Comparison of ENCODE assay signal across 8 mouse cellular contexts in the genomic region with DNA sequence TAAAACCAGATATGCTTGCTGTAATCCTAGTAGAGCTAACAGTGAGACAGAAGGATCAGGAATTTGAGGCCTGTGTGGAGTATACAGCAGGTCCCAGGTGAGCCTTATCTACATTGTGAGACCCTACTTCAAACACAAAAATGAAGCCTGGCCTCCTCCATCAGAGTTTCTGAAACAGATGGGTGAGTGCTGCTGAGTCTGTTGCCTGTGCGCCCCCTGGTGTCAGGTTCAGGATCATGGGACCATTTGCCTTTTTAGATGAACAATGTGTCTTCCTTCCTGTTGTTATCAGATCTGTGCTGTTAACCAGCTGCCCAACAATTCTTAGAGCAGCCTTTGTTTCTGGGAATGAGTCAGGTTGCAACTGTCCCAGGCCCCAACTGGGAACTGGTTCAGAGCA. TPM values are rescaled to one million over a fixed set of nuclear protein-coding genes. Genes with fewer than 3 reads are reported as not detected.
DNase-seq lines count a peak whose midpoint lies in the region; ATAC-seq and TF ChIP-seq lines count a peak whose summit lies in the region.

No protein-coding gene starts in this region.

- CTCF ChIA-PET in Patski (lab: Charles Lee), result interaction anchor here (0.7 to 3.2 kb wide), 14 partner anchors 10 to 179 kb away, joined by 3 to 20 read pairs (median 4); no protein-coding TSS in a partner anchor

- in situ Hi-C loops in Patski (cut with MboI; ENCODE audit: low pct_unique_long_range_greater_than_20kb), result loop anchor here (5.0 kb wide), 2 partner anchors 85 to 180 kb away; no protein-coding TSS in a partner anchor

- H3K36me3 ChIP-seq in limb, embryonic 13.5 days, result peaks cover 66% of the 10 kb centered on the region

- no peak overlapping the region for H3K9ac ChIP-seq in limb, embryonic 13.5 days

- peak; percentile 82 for DNase-seq in 3T3-L1 (ENCODE audit: low read depth, low spot score)
- DNase-seq in Patski (ENCODE audit: low read depth, low spot score), result no peak
- DNase-seq in cerebellum, adult 9-11 months, result peak; percentile 80
- peak; percentile 53 to 81 for DNase-seq in frontal cortex, postnatal 14 days (ENCODE audit: low spot score in 2 of 2)
- peak; percentile 42 to 81 for DNase-seq in kidney, adult 8-10 months
- peak; percentile 23 to 63 for DNase-seq in natural killer cell, adult 2 months (ENCODE audit: low spot score in 2 of 2)
- DNase-seq in thymus, adult 18-20 months, result peak; percentile 67 to 73

- 7% methylated on average over 1 of the region's 1 CpGs for WGBS in limb, embryonic 13.5 days

- POLR2A ChIA-PET in Patski (lab: Charles Lee), result no interaction called here

- TF ChIP-seq CTCF in Patski (IDR thresholded peaks at IDR 0.05), result peak; percentile 88

- H3K4me2 ChIP-seq in limb, embryonic 13.5 days (replicated peaks), result no peak overlapping the region

- no peaks in the 10 kb centered on the region for H3K27me3 ChIP-seq in Patski
- H3K27me3 ChIP-seq in limb, embryonic 13.5 days, result no peaks in the 10 kb centered on the region

- no peak for ATAC-seq in Patski
- ATAC-seq in limb, embryonic 13.5 days (ENCODE audit: low FRiP score, low read depth), result peak; percentile 15; the same call in 1 of the 2 replicates

- H3K27ac ChIP-seq in limb, embryonic 13.5 days, result no peak overlapping the region

- H3K4me1 ChIP-seq in limb, embryonic 13.5 days, result no peaks in the 10 kb centered on the region

- H3K4me3 ChIP-seq in limb, embryonic 13.5 days, result no peak overlapping the region

- no peaks in the 10 kb centered on the region for H3K9me3 ChIP-seq in limb, embryonic 13.5 days

RNA-seq across cellular contexts. Expression of a gene that starts 45.7 kb away (rescaled TPM):
- 65.4 TPM for polyA plus RNA-seq in Patski (2021)
- polyA plus RNA-seq in limb, embryonic 13.5 days (2015; fragmentation: Nextera tagmentation; extraction: Ambion mirVana), result 174 and 188 TPM in 2 replicates

RNA-seq across cellular contexts. Expression of a gene that starts 45.8 kb away (rescaled TPM):
- 120 TPM for polyA plus RNA-seq in Patski (2021)
- polyA plus RNA-seq in limb, embryonic 13.5 days (2015; fragmentation: Nextera tagmentation; extraction: Ambion mirVana), result 158 TPM in 2 replicates
